Mouse (Mus musculus): Measurements from ENCODE around the gene Mylk4. TPM values are rescaled to one million over a fixed set of nuclear protein-coding genes. Genes with fewer than 3 reads are reported as not detected.

Gene Mylk4
- polyA plus RNA-seq, 1 experiment from 2014 or later = not detected

GRCm38 (mm10) chr13:32670782-32671181 lies 113.0 kb downstream of the Mylk4 start:
- Histone ChIP-seq H3K27me3 (ENCODE audit: insufficient read depth, low read length) (no peaks in the 10 kb centered on the region), H3K4me3 (ENCODE audit: low read depth, low read length) (no peak overlapping the region), H3K4me2 (ENCODE audit: low read depth, low read length) (peak overlapping the region; percentile 27; the same call in 1 of the 2 replicates), H3K27ac (ENCODE audit: low read depth) (peak overlapping the region; percentile 44; the same call in 1 of the 2 replicates), H3K4me1 (ENCODE audit: insufficient read depth) (no peaks in the 10 kb centered on the region), H3K9ac (replicated peaks) (no peak overlapping the region), H3K36me3 (replicated peaks; ENCODE audit: insufficient read depth, low read length) (no peaks in the 10 kb centered on the region), H3K9me3 (ENCODE audit: low read length) (no peaks in the 10 kb centered on the region)
- 40% methylated on average over 7 of the region's 7 CpGs for WGBS (ENCODE audit: insufficient replicate concordance)
- DNase-seq (no peak), ATAC-seq (no peak)
- TF ChIP-seq CTCF (IDR thresholded peaks at IDR 0.05; ENCODE audit: low read depth) (no peak), EP300 (IDR thresholded peaks at IDR 0.05; ENCODE audit: low read depth) (no peak)

- no peak overlapping the region for H3K4me3 ChIP-seq (ENCODE audit: low read depth, low read length)
- no peak for DNase-seq
- H3K36me3 ChIP-seq (replicated peaks; ENCODE audit: insufficient read depth, low read length) = no peaks in the 10 kb centered on the region
- no peaks in the 10 kb centered on the region for H3K4me1 ChIP-seq (ENCODE audit: insufficient read depth)
- no peak for ATAC-seq
- no peak for TF ChIP-seq EP300 (IDR thresholded peaks at IDR 0.05; ENCODE audit: low read depth)
- TF ChIP-seq CTCF (IDR thresholded peaks at IDR 0.05; ENCODE audit: low read depth) = no peak
- no peaks in the 10 kb centered on the region for H3K9me3 ChIP-seq (ENCODE audit: low read length)
- no peak overlapping the region for H3K9ac ChIP-seq (replicated peaks)
- no peak overlapping the region for H3K4me2 ChIP-seq (ENCODE audit: low read depth, low read length)
- no peaks in the 10 kb centered on the region for H3K27me3 ChIP-seq (ENCODE audit: insufficient read depth, low read length)
- 60% methylated on average over 3 of the region's 3 CpGs for WGBS (ENCODE audit: insufficient replicate concordance)
- H3K27ac ChIP-seq (ENCODE audit: low read depth) = no peak overlapping the region
Measured at GRCm38 (mm10) chr13:32668296-32668695, 115.5 kb downstream of the Mylk4 start.

- H3K4me3 ChIP-seq (ENCODE audit: low read depth, low read length) = no peak overlapping the region
- H3K9me3 ChIP-seq (ENCODE audit: low read length) = no peaks in the 10 kb centered on the region
- H3K9ac ChIP-seq (replicated peaks) = no peak overlapping the region
- H3K36me3 ChIP-seq (replicated peaks; ENCODE audit: insufficient read depth, low read length) = no peaks in the 10 kb centered on the region
- H3K27ac ChIP-seq (ENCODE audit: low read depth) = no peak overlapping the region
- no peak for ATAC-seq
- H3K4me2 ChIP-seq (ENCODE audit: low read depth, low read length) = no peak overlapping the region
- H3K4me1 ChIP-seq (ENCODE audit: insufficient read depth) = no peaks in the 10 kb centered on the region
- TF ChIP-seq CTCF (IDR thresholded peaks at IDR 0.05; ENCODE audit: low read depth) (no peak), EP300 (IDR thresholded peaks at IDR 0.05; ENCODE audit: low read depth) (no peak)
- H3K27me3 ChIP-seq (ENCODE audit: insufficient read depth, low read length) = no peaks in the 10 kb centered on the region
- DNase-seq = no peak
- WGBS (ENCODE audit: insufficient replicate concordance) = 51% methylated on average over 4 of the region's 4 CpGs
Measured at GRCm38 (mm10) chr13:32667386-32667785, 116.4 kb downstream of the Mylk4 start.

- WGBS (ENCODE audit: insufficient replicate concordance) = 64% methylated on average over 3 of the region's 3 CpGs
- TF ChIP-seq CTCF (IDR thresholded peaks at IDR 0.05; ENCODE audit: low read depth) (peak; percentile 64), EP300 (IDR thresholded peaks at IDR 0.05; ENCODE audit: low read depth) (no peak)
- H3K36me3 ChIP-seq (replicated peaks; ENCODE audit: insufficient read depth, low read length) = no peaks in the 10 kb centered on the region
- H3K27me3 ChIP-seq (ENCODE audit: insufficient read depth, low read length) = no peaks in the 10 kb centered on the region
- no peaks in the 10 kb centered on the region for H3K9me3 ChIP-seq (ENCODE audit: low read length)
- H3K9ac ChIP-seq (replicated peaks) = no peak overlapping the region
- ATAC-seq (no peak), DNase-seq (no peak)
- H3K4me1 ChIP-seq (ENCODE audit: insufficient read depth) = no peaks in the 10 kb centered on the region
- H3K27ac ChIP-seq (ENCODE audit: low read depth) = no peak overlapping the region
- no peak overlapping the region for H3K4me3 ChIP-seq (ENCODE audit: low read depth, low read length)
- no peak overlapping the region for H3K4me2 ChIP-seq (ENCODE audit: low read depth, low read length)
Measured at GRCm38 (mm10) chr13:32662041-32662440, 121.7 kb downstream of the Mylk4 start.

GRCm38 (mm10) chr13:32660294-32660693 lies 123.5 kb downstream of the Mylk4 start:
- 41% methylated on average over 4 of the region's 4 CpGs for WGBS (ENCODE audit: insufficient replicate concordance)
- Histone ChIP-seq H3K4me1 (ENCODE audit: insufficient read depth) (no peaks in the 10 kb centered on the region), H3K4me3 (ENCODE audit: low read depth, low read length) (no peak overlapping the region), H3K27me3 (ENCODE audit: insufficient read depth, low read length) (no peaks in the 10 kb centered on the region), H3K9ac (replicated peaks) (no peak overlapping the region), H3K9me3 (ENCODE audit: low read length) (no peaks in the 10 kb centered on the region), H3K4me2 (ENCODE audit: low read depth, low read length) (no peak overlapping the region), H3K36me3 (replicated peaks; ENCODE audit: insufficient read depth, low read length) (no peaks in the 10 kb centered on the region), H3K27ac (ENCODE audit: low read depth) (peak overlapping the region; percentile 39; the same call in 1 of the 2 replicates)
- TF ChIP-seq CTCF (IDR thresholded peaks at IDR 0.05; ENCODE audit: low read depth) (no peak), EP300 (IDR thresholded peaks at IDR 0.05; ENCODE audit: low read depth) (no peak)
- ATAC-seq (peak; percentile 41; the same call in 1 of the 2 replicates), DNase-seq (no peak)

GRCm38 (mm10) chr13:32659271-32659670 lies 124.5 kb downstream of the Mylk4 start:
- no peak overlapping the region for H3K9ac ChIP-seq (replicated peaks)
- no peak for TF ChIP-seq EP300 (IDR thresholded peaks at IDR 0.05; ENCODE audit: low read depth)
- no peak for TF ChIP-seq CTCF (IDR thresholded peaks at IDR 0.05; ENCODE audit: low read depth)
- DNase-seq = no peak
- H3K27me3 ChIP-seq (ENCODE audit: insufficient read depth, low read length) = no peaks in the 10 kb centered on the region
- no peak overlapping the region for H3K4me3 ChIP-seq (ENCODE audit: low read depth, low read length)
- ATAC-seq = no peak
- no peak overlapping the region for H3K4me2 ChIP-seq (ENCODE audit: low read depth, low read length)
- no peaks in the 10 kb centered on the region for H3K9me3 ChIP-seq (ENCODE audit: low read length)
- no peak overlapping the region for H3K27ac ChIP-seq (ENCODE audit: low read depth)
- no peaks in the 10 kb centered on the region for H3K36me3 ChIP-seq (replicated peaks; ENCODE audit: insufficient read depth, low read length)
- 77% methylated on average over 5 of the region's 5 CpGs for WGBS (ENCODE audit: insufficient replicate concordance)
- no peaks in the 10 kb centered on the region for H3K4me1 ChIP-seq (ENCODE audit: insufficient read depth)

GRCm38 (mm10) chr13:32657583-32657982 lies 126.2 kb downstream of the Mylk4 start:
- no peak overlapping the region for H3K4me3 ChIP-seq (ENCODE audit: low read depth, low read length)
- H3K9ac ChIP-seq (replicated peaks) = no peak overlapping the region
- H3K4me1 ChIP-seq (ENCODE audit: insufficient read depth) = no peaks in the 10 kb centered on the region
- 80% methylated on average over 2 of the region's 2 CpGs for WGBS (ENCODE audit: insufficient replicate concordance)
- no peak for TF ChIP-seq EP300 (IDR thresholded peaks at IDR 0.05; ENCODE audit: low read depth)
- TF ChIP-seq CTCF (IDR thresholded peaks at IDR 0.05; ENCODE audit: low read depth) = no peak
- H3K36me3 ChIP-seq (replicated peaks; ENCODE audit: insufficient read depth, low read length) = no peaks in the 10 kb centered on the region
- H3K9me3 ChIP-seq (ENCODE audit: low read length) = no peaks in the 10 kb centered on the region
- DNase-seq (no peak), ATAC-seq (no peak)
- no peak overlapping the region for H3K27ac ChIP-seq (ENCODE audit: low read depth)
- H3K27me3 ChIP-seq (ENCODE audit: insufficient read depth, low read length) = no peaks in the 10 kb centered on the region
- no peak overlapping the region for H3K4me2 ChIP-seq (ENCODE audit: low read depth, low read length)

Other genes starting within 250 kb of the Mylk4 start
- gene Wrnip1, start 18.1 kb upstream of the Mylk4 start, polyA plus RNA-seq (2015; fragmentation: Nextera tagmentation; extraction: Ambion mirVana) = 7.9 and 12.2 TPM in 2 replicates
- gene D930007J09Rik, start 18.9 kb upstream of the Mylk4 start, polyA plus RNA-seq (2015; fragmentation: Nextera tagmentation; extraction: Ambion mirVana) = not detected in 2 replicates
- gene Serpinb1a, start 67.2 kb upstream of the Mylk4 start, polyA plus RNA-seq (2015; fragmentation: Nextera tagmentation; extraction: Ambion mirVana) = 50.4 and 50.7 TPM in 2 replicates
- not detected in 2 replicates for gene Serpinb1c, start 114.3 kb upstream of the Mylk4 start, polyA plus RNA-seq (2015; fragmentation: Nextera tagmentation; extraction: Ambion mirVana)
- gene Serpinb6b, start 181.3 kb upstream of the Mylk4 start, polyA plus RNA-seq (2015; fragmentation: Nextera tagmentation; extraction: Ambion mirVana) = 2.9 TPM in 2 replicates
- gene Serpinb9, start 219.3 kb upstream of the Mylk4 start, polyA plus RNA-seq (2015; fragmentation: Nextera tagmentation; extraction: Ambion mirVana) = 1.7 and 2.2 TPM in 2 replicates
- 0.15 TPM in 1 of 2 replicates, not detected in the other for gene Serpinb9b, start 243.5 kb upstream of the Mylk4 start, polyA plus RNA-seq (2015; fragmentation: Nextera tagmentation; extraction: Ambion mirVana)